Mouse (Mus musculus) inflammation-experienced regulatory T-cells, adult 6 months (primary cell): ENCODE results near the gene Gm5868. TPM values are rescaled to one million over a fixed set of nuclear protein-coding genes. Genes with fewer than 3 reads are reported as not detected.
"Not testable (repeated sequence)": the region's sequence is repeated elsewhere in the genome, so short reads cannot be mapped to it uniquely, and the experiment has no call there.

ENCODE experiments used
- ATAC-seq: one replicate; pipeline ENCODE4 v1.8.0; 2017
- polyA plus RNA-seq, 3 experiments: library from polyadenylated mRNA; unstranded; fragments of 100-300 nt; shearing (Covaris generic); gene quantifications; one replicate each; pipeline ENCODE4 v1.2.1; 2017

Gm5868 gene
- polyA plus RNA-seq, result not detected

DNA sequence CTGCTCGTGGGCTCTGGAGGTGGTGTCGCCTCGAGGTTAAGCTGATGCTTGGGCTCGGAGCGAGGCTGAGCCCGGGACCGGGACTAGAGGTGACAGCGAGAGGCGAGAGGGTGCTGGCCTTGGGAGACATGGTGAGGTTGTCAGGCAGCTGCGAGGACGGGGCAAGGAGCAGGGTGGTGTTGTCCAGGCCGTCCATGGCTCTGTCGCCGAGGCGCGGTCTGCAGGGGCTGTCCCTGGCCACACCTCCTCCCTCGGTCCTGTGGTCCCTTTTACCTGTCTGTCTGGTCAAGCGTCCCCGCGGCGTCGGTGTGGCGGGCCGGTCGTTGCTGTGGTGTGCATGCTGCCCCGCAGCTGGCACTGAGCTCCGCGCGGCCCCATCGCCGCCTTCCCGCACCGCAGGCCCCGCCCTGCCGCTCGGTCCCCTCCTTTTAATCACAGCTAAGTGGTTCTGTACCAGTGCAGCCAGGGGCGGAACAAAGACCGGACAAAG lies at the start of gene Gm5868:
Gm5868 (minus strand) TSS at position 360 of the 490 bp plus-strand sequence.
- no peak for ATAC-seq

DNA sequence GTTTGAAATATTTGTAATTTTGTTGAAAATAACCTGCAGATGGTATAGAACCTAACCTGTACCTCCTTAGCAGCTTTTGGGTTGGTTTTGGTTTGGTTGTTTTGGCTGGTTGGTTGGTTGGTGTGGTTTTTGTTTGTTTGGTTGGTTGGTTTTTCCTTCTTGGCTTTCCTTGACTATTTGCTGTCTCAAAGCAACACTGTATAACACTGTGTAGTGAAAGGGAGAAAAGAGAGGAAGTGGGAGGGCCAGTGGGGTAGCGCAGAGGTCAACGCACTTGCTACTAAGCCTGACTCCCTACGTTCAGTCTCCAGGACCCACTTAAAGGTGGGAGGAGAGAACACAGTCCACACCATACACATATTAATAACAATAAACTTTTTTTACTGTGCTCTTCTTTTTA lies 49.2 kb upstream of the Gm5868 start:
- no peak for ATAC-seq

GRCm38 (mm10) chr5:72636122-72636521 lies 48.8 kb upstream of the Gm5868 start:
- peak; percentile 78 for ATAC-seq

- peak; percentile 84 for ATAC-seq
Measured at GRCm38 (mm10) chr5:72634791-72635271, 47.5 kb upstream of the Gm5868 start.

- no peak for ATAC-seq
Measured at GRCm38 (mm10) chr5:72630026-72630425, 42.7 kb upstream of the Gm5868 start.

GRCm38 (mm10) chr5:72621022-72621421 lies 33.7 kb upstream of the Gm5868 start:
- no peak for ATAC-seq

- ATAC-seq, result no peak
Measured at GRCm38 (mm10) chr5:72617413-72617812, 30.1 kb upstream of the Gm5868 start.

- ATAC-seq, result no peak
Measured at GRCm38 (mm10) chr5:72603138-72603537, 15.8 kb upstream of the Gm5868 start.

- peak; percentile 48 for ATAC-seq
Measured at GRCm38 (mm10) chr5:72601006-72601405, 13.7 kb upstream of the Gm5868 start.

DNA sequence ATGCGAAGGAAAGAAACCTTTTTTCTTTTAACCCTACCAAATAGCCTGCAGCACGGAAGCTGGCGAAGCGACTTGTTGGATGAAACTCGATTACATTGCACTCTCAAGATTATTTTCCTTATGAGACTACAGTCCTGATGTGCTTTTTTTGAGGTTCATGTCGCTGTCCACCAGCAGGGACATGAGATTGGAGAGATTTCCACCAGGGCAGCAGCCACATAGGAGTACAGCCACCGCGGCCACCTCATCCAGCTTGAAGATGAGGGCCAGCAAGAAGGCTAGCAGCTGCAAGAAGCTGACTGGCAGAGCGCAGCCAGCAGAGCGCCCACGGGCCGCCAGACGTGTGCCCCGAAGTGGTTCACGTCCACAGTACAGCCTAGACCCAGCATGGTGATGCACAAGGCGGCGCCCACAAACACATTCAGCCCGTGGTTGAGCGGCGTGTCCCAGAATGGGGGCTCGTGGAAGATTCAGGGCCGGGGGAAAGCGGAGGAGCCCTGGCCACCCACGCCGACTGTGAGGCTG lies 622 bp downstream of the Gm5868 start:
- not testable (repeated sequence) for ATAC-seq

DNA sequence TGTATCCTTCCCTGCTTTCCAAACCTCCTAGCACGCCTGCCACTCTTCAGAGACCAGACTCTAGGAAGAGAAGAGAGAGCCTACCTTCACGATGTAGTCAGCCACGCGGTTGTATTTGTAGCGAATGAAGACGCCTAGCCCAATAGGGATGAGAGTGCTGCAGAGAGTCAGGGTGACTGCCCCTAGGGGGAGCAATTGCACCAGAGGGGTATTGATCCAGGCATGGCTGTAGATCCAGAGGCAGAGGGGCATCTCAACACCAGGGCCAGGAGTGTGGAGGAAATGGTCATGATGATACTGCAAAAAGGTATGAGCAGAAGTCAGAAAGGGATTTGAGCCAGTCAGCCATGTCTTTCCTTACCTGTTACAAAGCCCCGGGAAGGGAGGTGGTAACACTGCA lies 1.2 kb downstream of the Gm5868 start:
- peak; percentile 75 for ATAC-seq

GRCm38 (mm10) chr5:72580970-72581332 lies 6.4 kb downstream of the Gm5868 start, which contains the start of gene Zar1:
Gene Zar1 (minus strand): TSS chr5:72581254.
- peak; percentile 15 for ATAC-seq

DNA sequence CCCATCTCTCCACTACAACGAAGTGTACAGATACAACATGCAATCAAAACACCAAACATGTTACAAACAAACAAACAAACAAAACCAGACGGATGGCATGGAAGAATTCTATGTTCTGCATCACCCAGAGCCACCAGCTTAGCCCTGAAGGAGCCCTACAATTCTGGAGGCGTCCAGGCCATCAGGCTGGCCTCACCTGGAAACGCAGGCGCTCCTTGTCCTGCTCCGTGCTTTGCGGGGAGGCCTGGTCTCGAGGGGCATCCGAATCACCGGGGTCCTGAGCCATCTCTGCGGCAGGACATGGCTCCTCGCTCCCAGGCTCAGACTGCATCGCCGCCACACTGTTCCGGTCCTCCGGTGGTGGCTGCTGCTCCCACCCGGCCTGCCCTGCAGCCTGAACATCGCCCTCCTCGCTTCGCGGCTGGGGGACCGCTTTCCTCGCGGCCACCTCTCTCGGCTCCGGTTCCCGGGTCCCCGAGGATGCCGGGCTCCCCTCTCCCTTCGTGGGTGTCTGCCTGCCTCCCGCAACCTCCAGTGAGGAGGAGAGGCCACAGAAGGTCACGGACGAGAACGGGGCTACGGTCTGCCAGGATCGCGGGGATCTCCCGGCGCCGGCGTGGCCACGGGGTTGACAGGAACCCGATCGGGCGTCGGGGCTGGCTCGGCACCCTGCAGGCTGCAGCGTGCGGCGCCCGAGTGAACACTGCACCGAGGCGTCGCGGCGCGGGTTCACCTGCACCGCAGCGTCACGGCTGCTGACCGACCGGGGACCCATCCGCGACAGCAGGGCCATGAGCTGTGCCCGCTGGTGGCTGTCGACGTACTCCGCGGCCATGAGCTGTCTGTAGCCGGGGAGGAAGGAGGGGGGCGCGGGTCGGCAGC lies 7.0 kb downstream of the Gm5868 start:
- peak; percentile 69 for ATAC-seq

DNA sequence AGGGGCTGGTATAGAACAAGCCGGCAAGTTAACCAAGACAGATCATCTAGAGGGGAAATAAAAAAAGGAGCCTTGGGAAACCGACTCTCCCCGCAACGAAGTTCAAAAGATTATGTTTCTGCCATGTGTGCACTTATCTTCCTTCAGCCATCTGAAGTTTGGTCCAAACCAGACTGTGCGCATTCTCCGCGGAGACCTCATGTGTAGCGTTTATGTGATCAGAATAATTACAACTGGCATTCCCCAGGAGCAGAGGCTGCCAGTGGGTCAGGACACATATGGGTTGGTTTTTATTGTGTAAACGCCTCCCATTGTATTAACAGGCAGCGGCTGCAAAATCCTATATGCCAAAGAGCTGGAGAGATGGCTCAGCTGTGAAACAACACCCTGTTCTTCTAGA lies 7.8 kb downstream of the Gm5868 start:
- ATAC-seq, result not testable (repeated sequence)

GRCm38 (mm10) chr5:72565621-72566020 lies 21.7 kb downstream of the Gm5868 start:
- ATAC-seq, result no peak

DNA sequence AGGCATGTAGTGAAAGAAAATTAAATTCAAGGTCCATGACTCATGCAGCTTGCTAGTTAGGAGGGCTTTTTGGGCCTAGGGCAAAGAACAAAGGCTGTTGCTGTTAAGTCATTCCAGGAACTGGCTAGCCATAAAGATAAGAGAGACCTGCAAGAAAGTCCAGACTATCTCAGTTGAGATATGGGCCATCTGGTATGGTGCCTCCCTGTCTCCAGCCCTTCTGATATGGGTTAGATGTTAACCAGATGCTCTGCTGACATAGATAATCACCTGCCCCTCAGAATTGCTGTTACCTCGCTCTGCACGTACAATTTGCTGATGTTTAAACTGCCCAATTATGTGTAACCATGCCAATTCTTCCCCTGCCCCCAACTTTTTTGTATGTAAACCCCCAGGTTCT lies 24.2 kb downstream of the Gm5868 start:
- not testable (repeated sequence) for ATAC-seq

DNA sequence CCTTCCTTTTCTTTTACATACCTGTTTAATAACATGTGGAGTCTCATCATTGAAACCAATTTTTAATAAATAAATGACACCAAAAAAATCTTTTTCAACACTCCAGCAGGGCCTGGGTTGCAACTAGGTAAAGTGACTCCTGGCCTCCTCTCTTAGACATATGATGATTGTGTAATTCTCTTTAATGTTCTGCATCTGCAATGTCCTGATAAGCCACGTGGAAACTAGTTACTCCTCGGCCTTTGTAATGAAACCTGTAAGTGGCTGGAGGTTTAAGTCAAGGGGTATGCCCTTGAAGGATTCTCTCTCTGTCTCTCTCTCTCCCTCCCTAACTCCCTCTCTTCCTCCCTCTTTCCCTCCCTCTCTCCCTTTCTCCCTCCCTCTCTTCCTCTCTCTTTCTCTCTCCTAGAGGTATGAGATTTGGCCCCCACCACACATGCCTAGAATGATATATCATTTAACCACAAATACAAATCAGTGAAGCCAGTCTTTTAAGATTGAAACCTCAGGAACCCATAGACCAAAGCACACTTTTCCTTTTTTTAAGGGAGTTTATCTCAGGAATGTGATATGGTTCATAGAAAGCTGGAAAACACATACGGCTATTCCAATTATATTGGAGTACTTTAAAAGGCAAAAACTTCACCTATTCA lies 26.2 kb downstream of the Gm5868 start:
- ATAC-seq, result no peak

GRCm38 (mm10) chr5:72559544-72560049 lies 27.8 kb downstream of the Gm5868 start, which contains the start of gene Nfxl1:
Gene Nfxl1 (minus strand): TSS chr5:72559684.
- ATAC-seq, result peak; percentile 94

DNA sequence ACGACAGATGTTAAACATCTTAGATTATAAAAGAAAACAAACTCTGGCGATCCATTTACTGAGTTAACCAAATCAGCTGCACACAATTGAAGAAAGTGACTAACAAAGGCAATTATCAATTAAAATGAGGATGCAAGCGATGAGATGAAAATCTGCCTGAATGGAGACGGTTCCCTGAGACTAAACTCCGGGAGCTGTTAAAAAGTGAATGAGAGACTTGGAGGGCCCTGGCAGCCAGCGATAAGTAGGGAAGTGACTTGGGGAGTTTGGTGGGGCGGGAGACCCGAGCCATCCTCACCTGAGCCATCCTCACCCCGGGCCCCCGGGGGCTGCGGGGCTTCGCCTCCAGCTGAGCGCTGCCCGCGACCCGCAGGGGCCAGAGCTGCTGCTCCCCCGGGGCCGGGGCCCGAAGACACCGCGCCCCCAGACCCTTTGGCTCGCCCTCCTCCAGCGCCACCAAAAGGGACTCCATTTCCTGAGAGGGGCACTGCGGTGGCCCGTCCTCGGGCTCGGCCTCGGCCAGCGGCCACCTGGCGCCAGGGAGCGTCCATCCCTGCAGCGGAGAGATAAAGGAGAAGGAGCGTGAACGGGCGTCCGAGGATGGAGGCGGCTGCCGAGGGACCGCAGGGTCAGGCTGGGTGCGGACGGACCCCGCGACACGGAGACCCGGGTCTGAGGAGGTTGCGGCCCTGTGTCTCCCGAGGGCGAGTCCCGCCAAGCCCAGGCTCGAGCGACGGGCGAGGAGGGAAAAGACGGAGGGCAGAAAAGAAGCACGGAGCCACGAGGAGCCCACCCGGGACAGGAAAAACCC lies 28.4 kb downstream of the Gm5868 start:
- peak; percentile 15 for ATAC-seq

DNA sequence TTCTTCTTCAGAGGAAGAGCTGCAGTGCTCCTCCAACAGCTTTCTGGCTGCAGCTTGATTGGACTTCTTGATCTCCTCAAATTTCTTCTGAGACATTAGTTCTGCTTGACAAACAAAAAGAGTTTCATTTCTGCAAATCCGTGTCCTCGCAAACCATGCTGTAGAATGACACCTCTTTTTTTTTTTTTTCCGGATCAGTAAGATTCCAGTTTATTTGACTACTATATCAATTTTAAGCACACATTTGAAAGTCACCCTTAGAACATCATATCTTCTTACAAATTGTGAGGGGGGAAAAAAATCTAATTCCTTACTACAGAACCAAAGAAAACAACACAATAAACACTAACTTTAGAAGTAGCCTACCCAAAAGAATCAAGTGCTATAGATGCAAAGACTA lies 31.1 kb downstream of the Gm5868 start:
- no peak for ATAC-seq

GRCm38 (mm10) chr5:72551209-72551608 lies 36.1 kb downstream of the Gm5868 start:
- ATAC-seq, result no peak
